Mouse (Mus musculus): ENCODE results near the gene Serpina3n. TPM values are rescaled to one million over a fixed set of nuclear protein-coding genes. Genes with fewer than 3 reads are reported as not detected.
"Not testable (repeated sequence)": the region's sequence is repeated elsewhere in the genome, so short reads cannot be mapped to it uniquely, and the experiment has no call there.

The Serpina3n gene
- 1.7 TPM in 2 replicates for polyA plus RNA-seq (2015; fragmentation: Nextera tagmentation; extraction: Ambion mirVana)

- no peak for ATAC-seq (ENCODE audit: low FRiP score, low read depth)
- WGBS: 51% methylated on average over 4 of the region's 4 CpGs
- H3K4me1 ChIP-seq (replicated peaks): 0 out of 2 replicates have a peak, but pooled peaks cover 6% of the 10 kb centered on the region
- no peaks in the 10 kb centered on the region for H3K9me3 ChIP-seq
- H3K9ac ChIP-seq: no peak within 1 kb of the TSS
- H3K4me3 ChIP-seq: no peak within 1 kb of the TSS
- H3K27me3 ChIP-seq: no peaks in the 10 kb centered on the region
- H3K36me3 ChIP-seq: no peaks in the 10 kb centered on the region
- peak within 1 kb of the TSS; percentile 29 for H3K4me2 ChIP-seq
- H3K27ac ChIP-seq (replicated peaks): 0 out of 2 replicates have a peak within 1 kb of the TSS, but pooled peaks have one; percentile 15
Observed at GRCm38 (mm10) chr12:104406454-104406885, at the start of gene Serpina3n. Serpina3n (plus strand) TSS chr12:104406729.

- no peaks in the 10 kb centered on the region for H3K4me1 ChIP-seq (replicated peaks)
Observed at GRCm38 (mm10) chr12:104369986-104370385, 36.5 kb upstream of the Serpina3n start.

GRCm38 (mm10) chr12:104377179-104377578, 29.4 kb upstream of the Serpina3n start:
- not testable (repeated sequence) for H3K36me3 ChIP-seq; ATAC-seq (ENCODE audit: low FRiP score, low read depth); H3K9me3 ChIP-seq; H3K4me1 ChIP-seq (replicated peaks); H3K4me2 ChIP-seq; H3K27me3 ChIP-seq; H3K9ac ChIP-seq; H3K4me3 ChIP-seq; H3K27ac ChIP-seq (replicated peaks)
- 72% methylated on average over 5 of the region's 5 CpGs for WGBS

More at GRCm38 (mm10) chr12:104369986-104370385, 36.5 kb upstream of the Serpina3n start:
- 86% methylated on average over 3 of the region's 3 CpGs for WGBS
- Histone ChIP-seq H3K27me3 (no peaks in the 10 kb centered on the region), H3K9ac (no peak overlapping the region), H3K9me3 (no peaks in the 10 kb centered on the region), H3K36me3 (no peaks in the 10 kb centered on the region), H3K4me2 (no peak overlapping the region), H3K27ac (replicated peaks) (no peak overlapping the region), H3K4me3 (no peak overlapping the region)
- ATAC-seq (ENCODE audit: low FRiP score, low read depth): no peak

DNA sequence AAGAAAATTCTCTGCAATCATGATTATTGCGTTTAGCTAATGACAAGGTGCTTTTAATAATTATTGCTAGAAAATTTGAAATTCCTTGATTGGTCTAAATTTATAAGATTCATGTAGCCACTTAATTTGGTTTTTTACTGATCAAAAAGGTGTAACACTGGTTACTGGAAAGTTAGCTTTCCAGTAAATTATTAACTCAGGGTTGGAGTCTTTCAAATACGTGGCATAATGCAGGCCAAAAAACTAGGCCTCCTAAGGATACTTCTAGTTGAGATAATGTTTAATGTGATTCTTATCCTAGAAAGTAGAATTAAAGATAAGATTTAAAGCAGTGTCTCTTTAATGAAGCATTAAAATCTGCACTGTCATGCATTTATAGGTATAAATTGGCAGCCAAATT, 28.2 kb upstream of the Serpina3n start:
- not testable (repeated sequence) for ATAC-seq (ENCODE audit: low FRiP score, low read depth); H3K9me3 ChIP-seq; H3K27ac ChIP-seq (replicated peaks); H3K4me3 ChIP-seq; H3K9ac ChIP-seq; H3K36me3 ChIP-seq; H3K4me1 ChIP-seq (replicated peaks); H3K4me2 ChIP-seq; H3K27me3 ChIP-seq
- 77% methylated on average over 2 of the region's 2 CpGs for WGBS

- H3K4me3 ChIP-seq: not testable (repeated sequence)
Observed at GRCm38 (mm10) chr12:104378815-104379214, 27.7 kb upstream of the Serpina3n start.

DNA sequence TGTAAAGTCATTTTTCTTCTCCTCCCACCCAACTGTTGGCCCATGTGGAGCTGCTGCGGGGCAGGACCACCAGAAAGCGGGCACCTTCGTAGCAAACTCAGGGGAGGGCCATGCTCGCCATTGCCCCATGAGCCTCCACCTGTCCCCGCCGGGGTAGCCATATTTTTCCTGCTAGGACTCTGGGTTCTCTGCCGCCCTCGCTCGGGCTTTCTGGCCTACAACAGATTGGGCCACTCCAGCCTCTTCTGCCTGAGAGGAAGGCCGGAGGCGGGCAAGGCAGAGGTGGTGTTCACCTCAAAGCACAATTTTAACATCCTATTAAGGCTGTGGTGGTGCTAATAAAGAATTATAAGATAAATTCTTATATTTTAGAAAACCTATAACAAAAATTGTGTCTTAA, 26.7 kb upstream of the Serpina3n start:
- no peak overlapping the region for H3K9ac ChIP-seq
- WGBS: 96% methylated on average over 11 of the region's 11 CpGs
- no peak for ATAC-seq (ENCODE audit: low FRiP score, low read depth)

More at GRCm38 (mm10) chr12:104378815-104379214, 27.7 kb upstream of the Serpina3n start:
- H3K4me2 ChIP-seq; H3K27ac ChIP-seq (replicated peaks); H3K9ac ChIP-seq; H3K27me3 ChIP-seq; ATAC-seq (ENCODE audit: low FRiP score, low read depth); H3K36me3 ChIP-seq; H3K9me3 ChIP-seq; H3K4me1 ChIP-seq (replicated peaks): not testable (repeated sequence)
- WGBS: 48% methylated on average over 5 of the region's 5 CpGs

DNA sequence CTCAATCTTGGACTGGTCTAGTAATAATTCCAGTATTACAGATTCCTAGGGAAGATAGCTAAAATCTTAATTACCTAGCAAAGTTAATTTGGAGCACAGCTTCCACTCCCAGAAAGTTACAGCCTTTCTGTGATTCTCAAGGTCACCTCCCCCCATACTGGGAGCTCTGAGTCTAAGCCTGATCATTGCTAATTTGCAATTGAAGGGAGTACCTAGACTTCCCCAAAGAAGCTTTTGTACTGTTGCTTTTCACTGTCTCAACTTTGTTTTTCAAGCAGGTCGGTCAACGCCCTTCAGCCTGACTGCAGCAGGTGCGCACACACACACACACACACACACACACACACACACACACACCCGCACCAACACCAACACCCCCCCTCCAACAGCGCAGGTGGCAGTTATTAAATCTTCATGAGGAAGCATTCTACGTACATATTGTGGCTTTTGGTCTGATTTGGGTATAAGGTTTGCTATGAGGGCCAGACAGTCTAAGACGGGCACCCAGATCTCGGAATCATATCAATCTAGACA, 25.4 kb upstream of the Serpina3n start:
- H3K4me2 ChIP-seq; H3K27me3 ChIP-seq; H3K4me3 ChIP-seq; H3K9me3 ChIP-seq; H3K9ac ChIP-seq; H3K27ac ChIP-seq (replicated peaks); ATAC-seq (ENCODE audit: low FRiP score, low read depth); H3K4me1 ChIP-seq (replicated peaks); H3K36me3 ChIP-seq: not testable (repeated sequence)
- 91% methylated on average over 8 of the region's 8 CpGs for WGBS

More for the DNA sequence above, 26.7 kb upstream of the Serpina3n start:
- Histone ChIP-seq H3K4me3 (no peak overlapping the region), H3K27me3 (no peaks in the 10 kb centered on the region), H3K36me3 (no peaks in the 10 kb centered on the region), H3K9me3 (no peaks in the 10 kb centered on the region), H3K27ac (replicated peaks) (no peak overlapping the region), H3K4me2 (no peak overlapping the region), H3K4me1 (replicated peaks) (no peaks in the 10 kb centered on the region)

- H3K4me1 ChIP-seq (replicated peaks); H3K27me3 ChIP-seq; H3K4me3 ChIP-seq; H3K36me3 ChIP-seq; H3K4me2 ChIP-seq; H3K9ac ChIP-seq; ATAC-seq (ENCODE audit: low FRiP score, low read depth); H3K9me3 ChIP-seq; H3K27ac ChIP-seq (replicated peaks): not testable (repeated sequence)
Observed at GRCm38 (mm10) chr12:104385987-104386386, 20.5 kb upstream of the Serpina3n start.

- not testable (repeated sequence) for H3K4me3 ChIP-seq; H3K4me2 ChIP-seq; H3K27me3 ChIP-seq; H3K4me1 ChIP-seq (replicated peaks); H3K27ac ChIP-seq (replicated peaks); H3K9me3 ChIP-seq; H3K36me3 ChIP-seq; H3K9ac ChIP-seq; ATAC-seq (ENCODE audit: low FRiP score, low read depth)
- 68% methylated on average over 2 of the region's 2 CpGs for WGBS
Observed at GRCm38 (mm10) chr12:104386878-104387277, 19.7 kb upstream of the Serpina3n start.

DNA sequence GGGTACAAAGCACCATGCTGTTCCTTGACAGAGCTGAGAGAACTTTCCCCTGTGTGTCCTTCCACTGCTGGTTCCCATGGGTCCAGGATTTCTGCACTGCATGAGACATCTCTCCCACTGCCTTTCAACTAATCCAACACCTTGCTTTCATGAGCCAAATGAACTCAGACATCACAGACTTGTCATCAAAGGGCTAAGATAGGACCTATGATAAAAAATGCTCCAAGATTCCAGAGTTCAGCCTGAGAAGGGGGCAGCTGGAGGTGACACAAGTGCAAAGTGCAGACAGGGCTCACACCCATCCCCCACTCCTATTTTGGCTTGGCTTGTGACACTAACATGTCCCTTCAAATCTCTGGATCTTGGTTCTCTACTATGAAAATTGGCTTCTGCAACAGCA, 18.1 kb upstream of the Serpina3n start:
- H3K9ac ChIP-seq: no peak overlapping the region
- no peaks in the 10 kb centered on the region for H3K27me3 ChIP-seq
- H3K4me2 ChIP-seq: no peak overlapping the region
- H3K9me3 ChIP-seq: no peaks in the 10 kb centered on the region
- H3K4me1 ChIP-seq (replicated peaks): no peaks in the 10 kb centered on the region
- H3K4me3 ChIP-seq: no peak overlapping the region
- no peak overlapping the region for H3K27ac ChIP-seq (replicated peaks)
- ATAC-seq (ENCODE audit: low FRiP score, low read depth): no peak
- H3K36me3 ChIP-seq: no peaks in the 10 kb centered on the region

DNA sequence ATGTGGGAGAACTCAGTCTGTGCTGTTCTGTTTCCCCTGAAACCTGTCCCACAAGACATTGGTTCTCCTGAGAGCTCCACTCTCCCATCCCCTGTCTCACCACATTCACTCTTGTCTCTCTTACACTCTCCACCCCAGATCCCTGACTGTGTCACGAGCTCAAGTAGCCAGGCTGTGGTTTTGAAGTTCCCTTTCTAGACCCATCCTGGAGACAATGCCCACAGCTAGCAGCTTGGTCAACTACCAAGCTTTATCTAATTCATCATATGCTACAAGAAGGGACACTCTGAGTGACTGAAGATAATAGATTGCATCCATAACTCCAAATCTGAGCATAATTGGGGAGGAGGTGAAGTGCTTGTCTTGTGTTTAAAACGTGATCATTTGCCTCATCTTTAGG, 15.5 kb upstream of the Serpina3n start:
- H3K27me3 ChIP-seq; H3K36me3 ChIP-seq; ATAC-seq (ENCODE audit: low FRiP score, low read depth); H3K27ac ChIP-seq (replicated peaks); H3K4me2 ChIP-seq; H3K9ac ChIP-seq; H3K9me3 ChIP-seq; H3K4me1 ChIP-seq (replicated peaks); H3K4me3 ChIP-seq: not testable (repeated sequence)
- WGBS: 66% methylated on average over 2 of the region's 2 CpGs

DNA sequence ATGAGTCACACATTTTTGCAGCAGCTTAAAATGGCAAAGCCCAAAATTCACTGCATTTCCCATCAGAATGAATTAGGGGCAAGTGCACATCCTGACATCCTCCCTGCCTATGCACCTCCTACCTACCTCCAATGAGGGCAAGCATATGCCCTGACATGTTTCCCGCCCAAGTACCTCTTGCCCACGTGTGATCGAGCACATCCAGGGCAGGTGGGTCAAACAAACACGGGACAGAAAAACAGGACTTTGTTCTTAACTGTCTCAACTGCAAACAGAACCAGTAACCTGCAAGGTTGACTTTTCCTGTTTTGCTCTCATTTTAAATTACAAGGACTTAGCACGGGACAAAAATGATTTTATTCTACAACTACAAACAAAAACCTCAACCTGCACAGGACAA, 2.6 kb upstream of the Serpina3n start:
- H3K9me3 ChIP-seq: no peaks in the 10 kb centered on the region
- no peaks in the 10 kb centered on the region for H3K36me3 ChIP-seq
- H3K4me3 ChIP-seq: no peak overlapping the region
- no peak overlapping the region for H3K27ac ChIP-seq (replicated peaks)
- no peak overlapping the region for H3K9ac ChIP-seq
- H3K4me1 ChIP-seq (replicated peaks): 0 out of 2 replicates have a peak, but pooled peaks cover 6% of the 10 kb centered on the region
- H3K4me2 ChIP-seq: no peak overlapping the region
- H3K27me3 ChIP-seq: no peaks in the 10 kb centered on the region
- 85% methylated on average over 5 of the region's 5 CpGs for WGBS
- no peak for ATAC-seq (ENCODE audit: low FRiP score, low read depth)

DNA sequence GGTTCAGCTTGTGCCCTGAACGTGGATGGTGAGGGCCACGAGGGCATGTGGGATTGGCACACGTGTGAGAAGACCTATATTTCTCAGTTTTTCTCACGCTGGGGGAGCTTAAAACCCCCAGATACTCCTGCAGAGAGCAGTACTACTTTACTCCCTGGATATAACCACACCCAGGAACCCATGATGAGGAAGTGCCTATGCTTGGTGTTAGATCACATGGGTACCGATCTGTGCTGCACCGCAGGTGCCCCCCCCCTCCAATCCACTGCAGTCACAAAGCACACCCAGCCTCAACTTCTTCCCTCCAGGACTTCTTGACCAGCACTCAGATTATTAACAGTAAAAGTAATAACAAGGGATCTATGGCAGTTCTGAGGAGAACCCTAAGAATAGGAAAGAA, 6.0 kb downstream of the Serpina3n start:
- ATAC-seq (ENCODE audit: low FRiP score, low read depth): no peak
- H3K9ac ChIP-seq: no peak overlapping the region
- no peaks in the 10 kb centered on the region for H3K27me3 ChIP-seq
- H3K27ac ChIP-seq (replicated peaks): no peak overlapping the region
- H3K4me2 ChIP-seq: no peak overlapping the region
- H3K9me3 ChIP-seq: no peaks in the 10 kb centered on the region
- no peaks in the 10 kb centered on the region for H3K36me3 ChIP-seq
- WGBS: 89% methylated on average over 6 of the region's 6 CpGs
- H3K4me1 ChIP-seq (replicated peaks): no peaks in the 10 kb centered on the region
- no peak overlapping the region for H3K4me3 ChIP-seq
